Mouse (Mus musculus) lung, postnatal 0 days (tissue): ENCODE results near the gene Plac8.

Experiments
- CTCF ChIP-seq: IDR thresholded peaks from 2 replicates; pipeline ENCODE4 v1.5.1; 2016; ENCODE audit warnings: antibody characterized with exemption, mild to moderate bottlenecking
- EP300 ChIP-seq: IDR thresholded peaks from 2 replicates; pipeline ENCODE4 v1.6.1; 2016; ENCODE audit warnings: antibody characterized with exemption, mild to moderate bottlenecking, control low read depth

DNA sequence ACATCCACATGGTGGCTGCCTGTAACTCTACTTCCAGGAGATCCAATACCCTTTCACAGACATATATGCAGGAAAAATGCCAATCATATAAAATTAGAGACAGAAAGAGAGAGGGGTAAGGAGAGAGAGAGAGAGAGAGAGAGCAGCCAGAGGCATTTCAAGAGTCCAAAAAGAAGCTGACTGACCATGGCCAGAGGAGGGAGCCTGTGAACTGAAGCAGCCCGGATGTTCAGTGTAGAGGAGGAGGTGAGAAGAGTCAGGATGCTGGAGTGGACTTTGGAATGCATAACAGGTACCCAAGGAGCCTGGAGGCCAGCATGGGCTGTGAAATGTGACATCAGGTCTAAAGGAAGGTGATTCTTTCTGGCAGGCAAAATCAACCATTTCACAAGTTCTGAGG is 2.7 kb upstream of the Plac8 start:
- TF ChIP-seq CTCF (peak; percentile 29), EP300 (no peak)
